Mouse (Mus musculus) telencephalon, adult 2 months (tissue): ENCODE data around the gene AB124611.
A peak's percentile ranks its signal among the peaks of the same experiment; 100 is the strongest.
"Not testable (repeated sequence)": the region's sequence is repeated elsewhere in the genome, so short reads cannot be mapped to it uniquely, and the experiment has no call there.

Source experiments
- DNase-seq: peaks from one replicate; pipeline ENCODE4 v3.0.0-alpha.2; 2011; ENCODE audit warnings: low read depth, low spot score

Gene AB124611

GRCm38 (mm10) chr9:21518690-21519089 lies 7.3 kb upstream of the AB124611 start:
- not testable (repeated sequence) for DNase-seq

GRCm38 (mm10) chr9:21525142-21525936 lies 637 bp upstream of the AB124611 start:
- no peak for DNase-seq

GRCm38 (mm10) chr9:21526634-21526944 lies 613 bp downstream of the AB124611 start:
- DNase-seq = no peak

- no peak for DNase-seq
These were observed 1.3 kb downstream of the AB124611 start for GRCm38 (mm10) chr9:21527100-21527801.

- no peak for DNase-seq
These were observed 1.9 kb downstream of the AB124611 start for GRCm38 (mm10) chr9:21527917-21528324.

GRCm38 (mm10) chr9:21536501-21536900 lies 10.5 kb downstream of the AB124611 start:
- no peak for DNase-seq

- DNase-seq = no peak
These were observed 11.0 kb downstream of the AB124611 start for GRCm38 (mm10) chr9:21537009-21537408.

GRCm38 (mm10) chr9:21539981-21540753 lies 14.2 kb downstream of the AB124611 start:
- DNase-seq = no peak

GRCm38 (mm10) chr9:21542001-21542400 lies 16.0 kb downstream of the AB124611 start:
- not testable (repeated sequence) for DNase-seq

- DNase-seq = no peak
These were observed 19.5 kb downstream of the AB124611 start for GRCm38 (mm10) chr9:21545351-21545915.

- peak; percentile 96 for DNase-seq
These were observed 20.2 kb downstream of the AB124611 start for GRCm38 (mm10) chr9:21545916-21546788.

- no peak for DNase-seq
These were observed 20.8 kb downstream of the AB124611 start, which contains the start of gene Carm1 for GRCm38 (mm10) chr9:21546789-21547074. TSS of gene Carm1 (plus strand) at chr9:21546894.

- no peak for DNase-seq
These were observed 21.3 kb downstream of the AB124611 start for GRCm38 (mm10) chr9:21547075-21547941.

- DNase-seq = no peak
These were observed 25.1 kb downstream of the AB124611 start for GRCm38 (mm10) chr9:21551049-21551448.

GRCm38 (mm10) chr9:21553607-21554273 lies 27.8 kb downstream of the AB124611 start:
- DNase-seq = no peak

- no peak for DNase-seq
These were observed 29.3 kb downstream of the AB124611 start for GRCm38 (mm10) chr9:21555198-21555742.

- DNase-seq = no peak
These were observed 31.0 kb downstream of the AB124611 start for GRCm38 (mm10) chr9:21556996-21557395.

GRCm38 (mm10) chr9:21557556-21557955 lies 31.6 kb downstream of the AB124611 start:
- no peak for DNase-seq

GRCm38 (mm10) chr9:21558366-21558765 lies 32.4 kb downstream of the AB124611 start:
- DNase-seq = no peak
